Mouse (Mus musculus): ENCODE measurements around the gene Glrx5.

DNA sequence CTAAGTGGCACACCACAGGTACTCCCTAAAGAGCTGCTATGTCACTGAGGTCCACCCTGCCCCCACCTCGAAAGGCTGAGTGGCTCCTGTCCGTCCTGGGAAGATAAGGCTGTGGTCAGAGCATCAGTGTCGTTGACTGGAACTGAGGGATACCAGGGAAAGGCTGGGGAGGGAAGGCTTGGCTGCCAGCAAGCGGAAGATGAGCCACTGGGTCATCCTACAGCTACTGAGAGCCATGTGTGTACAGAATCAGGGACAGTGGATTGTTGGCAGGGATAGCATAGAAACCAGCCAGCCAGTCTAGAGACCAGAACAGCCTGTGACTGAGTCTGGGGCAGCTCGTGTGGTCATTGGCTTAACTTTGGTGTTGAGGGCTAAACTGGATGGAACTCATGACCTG is 51.7 kb downstream of the Glrx5 start:
- TF ChIP-seq TAL1 (IDR thresholded peaks at IDR 0.05; ENCODE audit: low read length), result no peak
- no peak for TF ChIP-seq GATA1 (IDR thresholded peaks at IDR 0.05; ENCODE audit: low read length)
